Mouse (Mus musculus) ES-Bruce4 (cell line): ENCODE measurements around the gene Hspa8.

Source experiments
- CTCF ChIP-seq: IDR thresholded peaks from one replicate; pipeline ENCODE4 v1.8.1; 2011; ENCODE audit warnings: low read depth, low read length
- POLR2A ChIP-seq: IDR thresholded peaks from one replicate; pipeline ENCODE4 v1.8.1; 2011; ENCODE audit warnings: low read length; ENCODE audit not compliant: insufficient read depth

GRCm38 (mm10) chr9:40808061-40808906 is 7.5 kb downstream of the Hspa8 start:
- no peak for TF ChIP-seq POLR2A
- no peak for TF ChIP-seq CTCF
